Mouse (Mus musculus): ENCODE results near the gene Ffar2.

The Ffar2 gene

DNA sequence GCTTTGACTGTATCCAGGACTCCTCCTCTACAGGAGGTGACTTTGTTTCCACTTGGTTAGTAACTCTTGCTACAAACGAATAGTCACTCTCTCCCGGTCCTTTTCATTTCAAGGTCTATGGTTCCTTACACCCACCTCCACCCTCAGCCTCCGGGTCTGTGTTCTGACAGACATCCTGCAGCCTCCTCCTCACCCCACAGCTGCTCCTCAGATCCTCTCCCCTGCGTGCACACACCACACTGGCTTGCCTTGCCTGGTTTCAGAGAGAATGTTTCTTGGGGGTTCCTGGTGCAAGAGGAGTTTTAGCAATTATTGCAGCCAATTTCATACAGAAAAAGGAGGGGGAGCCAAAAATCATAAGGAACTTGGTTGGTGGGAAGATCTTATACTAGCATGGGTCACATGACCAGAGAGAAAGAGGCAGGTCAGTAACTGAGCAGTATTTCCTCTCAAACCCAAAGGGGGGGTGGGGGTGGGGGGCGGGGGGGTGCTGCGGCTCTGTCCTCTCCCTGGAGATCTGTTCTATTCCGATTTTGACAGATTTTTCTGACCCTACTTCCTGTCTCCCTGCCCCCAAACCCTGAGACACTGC is 2.6 kb downstream of the Ffar2 start:
- no peak for DNase-seq

DNA sequence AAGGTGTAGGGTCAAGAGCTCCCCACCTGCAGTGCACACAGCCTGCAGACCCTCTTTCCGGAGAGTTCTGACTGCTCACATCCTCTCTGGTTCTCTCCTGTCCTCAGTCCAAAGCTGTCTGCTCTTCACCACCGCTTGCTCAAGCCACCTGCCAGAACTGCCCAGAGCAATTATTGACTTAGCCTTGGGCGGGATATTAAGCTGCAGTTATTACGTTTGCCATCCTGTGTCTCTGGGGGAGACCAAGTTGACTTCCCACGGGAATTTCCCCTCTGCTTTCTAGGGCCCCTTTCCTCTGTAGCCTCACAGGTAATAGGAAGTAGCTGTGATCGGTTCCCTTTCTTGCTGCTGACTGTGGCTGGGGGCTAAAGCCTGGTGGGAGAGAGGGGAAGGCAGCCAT is 3.4 kb downstream of the Ffar2 start:
- no peak for DNase-seq

DNA sequence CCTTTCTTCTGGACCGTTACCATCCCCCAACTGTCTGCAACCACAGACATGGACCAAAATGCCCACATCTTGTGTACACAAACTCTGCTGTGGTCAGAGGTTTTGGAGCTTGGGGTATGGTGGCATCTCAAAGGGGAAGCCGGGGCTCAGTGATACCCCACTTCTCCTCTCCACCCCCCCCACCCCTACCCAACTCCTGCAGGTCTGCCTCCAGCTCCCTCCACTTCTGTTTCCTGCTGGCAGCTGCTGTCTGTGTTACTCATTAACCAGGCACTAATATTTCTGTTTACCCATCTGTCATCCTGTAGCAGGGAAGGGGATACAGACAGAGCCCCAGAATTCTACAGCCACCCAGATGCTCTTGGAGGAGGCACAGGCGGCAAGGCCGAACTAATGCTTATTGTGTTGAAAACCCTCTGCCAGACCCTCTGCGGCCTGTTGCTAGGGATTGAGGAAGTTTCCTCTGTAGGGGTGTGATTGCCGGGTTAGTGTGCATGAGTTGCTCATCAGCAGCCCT is 11.2 kb downstream of the Ffar2 start:
- DNase-seq: no peak

DNA sequence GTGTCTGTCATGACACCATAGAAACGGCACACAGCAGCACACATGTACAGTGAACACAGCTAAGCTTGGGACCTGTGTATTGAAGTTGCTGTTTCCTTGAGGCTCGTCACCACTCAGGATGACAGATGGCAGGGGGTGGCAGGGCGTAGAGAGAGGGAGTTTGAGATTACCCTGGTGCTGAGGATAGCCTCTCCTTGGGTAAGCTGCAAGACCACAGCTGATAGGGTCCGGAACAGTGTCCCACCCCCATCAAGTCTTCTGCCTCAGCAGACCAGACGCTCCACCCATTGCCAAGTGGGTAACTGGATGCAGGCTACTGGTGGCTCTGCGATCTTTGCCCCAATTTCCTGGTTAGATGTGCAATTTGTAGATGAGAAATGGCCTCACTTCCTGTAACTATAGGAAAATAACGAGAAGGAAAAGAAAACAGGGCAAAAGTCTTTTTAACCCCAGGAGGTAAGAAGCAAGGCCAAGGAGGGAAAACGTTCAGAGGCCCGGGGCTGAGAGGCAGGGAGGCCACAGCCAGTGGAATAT is 11.8 kb downstream of the Ffar2 start:
- no peak for DNase-seq

DNA sequence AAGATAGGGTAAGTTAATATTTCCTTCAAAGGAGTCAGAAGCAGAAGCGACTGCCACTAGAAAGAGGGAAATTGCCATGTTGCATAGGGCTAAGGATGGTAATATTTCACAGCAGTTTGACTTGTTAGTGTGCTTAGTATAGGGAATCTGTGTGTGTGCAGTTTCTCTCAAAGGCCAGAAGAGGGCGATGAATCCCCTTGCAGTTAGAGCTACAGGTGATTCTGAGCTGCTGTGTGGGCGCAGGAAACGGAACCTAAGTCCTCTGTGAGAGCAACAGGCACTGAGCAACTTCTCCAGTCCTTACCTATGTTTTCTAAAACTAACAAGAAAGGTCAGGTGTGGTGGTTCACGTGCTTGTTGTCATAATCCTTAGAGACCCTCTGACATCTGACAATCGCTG is 13.3 kb downstream of the Ffar2 start:
- no peak for DNase-seq

DNA sequence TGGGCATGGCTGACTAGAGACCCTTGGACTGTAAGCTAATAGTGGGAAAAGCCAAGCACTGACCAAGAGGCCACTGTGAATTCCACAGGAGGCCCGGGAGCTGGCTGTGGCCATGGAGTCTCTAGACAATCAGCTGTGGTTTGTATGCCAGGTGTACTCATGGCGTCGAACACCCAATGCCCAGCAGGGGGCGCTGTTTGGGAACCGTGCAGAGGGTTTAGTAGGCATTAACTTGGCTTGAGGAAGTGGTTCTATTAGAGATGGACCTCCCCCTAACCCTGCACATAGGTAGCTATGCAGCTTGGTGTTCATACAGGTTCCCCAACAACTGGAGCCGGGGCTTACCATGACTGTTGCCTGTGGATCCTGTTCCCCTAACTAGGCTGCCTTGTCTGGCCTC is 17.7 kb downstream of the Ffar2 start:
- DNase-seq: no peak

DNA sequence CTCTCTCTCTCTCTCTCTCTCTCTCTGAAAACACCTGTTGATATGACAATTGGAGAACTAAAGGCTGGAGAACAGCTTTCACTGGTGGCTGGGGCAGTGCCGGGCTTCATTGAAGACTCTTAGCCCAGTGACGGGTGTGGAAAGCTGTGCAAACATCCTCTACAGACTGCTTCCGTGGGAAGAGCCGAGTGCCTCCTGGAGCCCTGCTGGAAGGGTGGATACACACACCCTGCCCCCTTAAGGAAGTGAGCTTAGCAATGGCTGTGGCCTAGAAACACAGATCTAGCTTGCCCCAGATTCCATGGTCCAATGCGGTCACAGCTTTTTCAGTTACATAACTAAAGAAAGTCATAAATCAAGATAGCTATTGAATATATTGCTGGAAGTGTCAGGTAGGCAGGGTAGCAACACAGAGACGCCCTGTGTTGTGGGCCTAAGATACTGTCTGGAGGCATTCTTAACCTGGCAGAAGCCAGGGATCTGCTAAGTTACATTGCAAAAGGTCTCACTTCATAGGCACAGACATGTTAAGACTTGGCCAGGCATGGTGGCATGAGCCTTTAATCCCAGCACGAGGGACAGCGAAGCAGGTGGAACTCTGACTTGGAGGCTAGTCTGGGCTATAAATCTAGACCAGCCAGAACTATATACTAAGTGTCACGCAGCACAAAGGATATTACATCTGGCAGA is 19.4 kb downstream of the Ffar2 start:
- no peak for DNase-seq

DNA sequence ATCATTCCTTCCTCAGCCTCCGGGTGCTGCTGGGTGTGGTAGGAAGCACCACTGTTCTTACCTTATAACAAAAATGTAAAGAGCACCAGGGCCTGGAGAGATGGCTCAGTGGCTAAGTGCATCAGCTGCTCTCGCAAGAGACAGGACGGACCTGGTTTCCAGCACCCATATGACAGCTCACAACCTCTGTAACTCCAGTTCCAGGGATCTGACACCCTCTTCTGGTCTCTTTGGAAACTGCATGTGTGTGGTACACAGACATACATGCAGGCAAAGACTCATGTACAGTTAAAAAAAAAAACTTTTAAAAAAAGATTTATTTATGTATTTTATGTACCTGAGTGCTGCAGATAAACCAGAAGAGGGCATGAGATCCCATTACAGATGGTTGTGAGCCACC is 20.3 kb downstream of the Ffar2 start:
- no peak for DNase-seq

DNA sequence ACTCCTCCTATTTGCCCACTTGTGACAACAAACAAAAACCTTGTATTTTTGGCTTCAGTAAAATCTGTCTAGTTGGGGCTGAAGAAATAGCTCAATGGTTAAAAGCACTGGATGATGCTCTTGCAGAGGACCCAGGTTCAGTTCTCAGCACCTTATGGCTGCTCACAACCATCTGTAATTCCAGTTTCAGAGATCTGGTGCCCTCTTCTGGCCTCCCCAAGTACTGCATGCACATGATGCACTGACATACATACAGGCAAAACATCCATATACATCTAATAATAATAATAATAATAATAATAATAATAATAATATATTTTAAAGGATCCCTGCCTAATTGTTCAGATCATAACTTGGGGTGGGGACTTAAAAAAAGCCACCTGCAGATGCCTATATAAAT is 22.9 kb downstream of the Ffar2 start:
- no peak for DNase-seq

DNA sequence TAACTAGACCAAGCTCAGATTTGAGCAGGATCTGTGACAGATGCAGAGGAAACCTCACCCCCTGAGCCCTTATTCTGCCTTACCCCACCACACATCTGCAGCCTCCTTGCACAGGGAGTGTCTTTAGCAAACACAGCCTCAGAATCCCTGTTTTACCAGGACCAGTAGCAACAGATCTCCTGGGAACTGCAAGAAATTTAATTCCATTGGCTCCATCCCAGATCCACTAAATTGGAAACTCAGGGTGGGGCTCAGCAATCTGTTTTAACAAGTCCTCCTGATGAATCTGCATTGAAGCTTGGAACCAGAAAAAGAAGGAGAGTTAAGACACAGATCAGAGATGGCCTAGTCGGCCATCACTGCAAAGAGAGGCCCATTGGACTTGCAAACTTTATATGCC is 26.8 kb downstream of the Ffar2 start:
- DNase-seq: no peak

DNA sequence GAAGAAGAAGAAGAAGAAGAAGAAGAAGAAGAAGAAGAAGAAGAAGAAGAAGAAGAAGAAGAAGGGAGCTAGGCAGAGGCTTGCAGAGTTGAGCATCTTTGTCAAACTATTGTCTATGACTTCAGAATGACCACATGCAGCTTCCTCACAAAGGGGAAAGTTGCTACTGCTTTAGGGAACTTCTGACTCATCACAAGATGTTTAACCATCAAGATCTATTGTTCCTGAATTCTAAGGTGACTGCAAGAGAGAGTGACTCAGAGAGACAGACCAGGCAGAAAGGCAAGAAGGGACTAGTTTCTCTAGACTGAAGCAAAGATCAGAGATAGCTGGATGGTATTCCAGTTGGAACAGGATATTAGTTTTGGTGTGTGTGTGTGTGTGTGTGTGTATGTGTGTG is 28.7 kb downstream of the Ffar2 start:
- DNase-seq: no peak

DNA sequence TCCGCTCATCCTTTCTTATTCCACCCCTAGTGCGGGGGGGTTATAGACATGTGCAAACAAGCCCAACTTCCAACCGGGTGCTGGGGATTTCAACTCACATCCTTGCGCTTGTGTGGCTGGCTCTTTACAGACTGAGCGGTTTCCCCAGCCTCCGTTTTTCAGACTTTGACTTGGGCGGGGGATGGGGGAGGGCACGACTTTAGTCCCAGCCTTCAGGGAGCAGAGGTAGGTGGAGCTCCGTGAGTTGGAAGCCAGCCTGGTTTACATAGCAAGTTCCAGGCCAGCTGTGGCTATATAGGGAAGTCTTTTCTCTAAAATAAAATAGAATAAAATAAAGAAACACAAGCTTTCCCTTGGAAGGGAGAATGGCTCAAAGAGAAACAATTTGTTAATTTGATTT is 31.7 kb downstream of the Ffar2 start:
- no peak for DNase-seq

DNA sequence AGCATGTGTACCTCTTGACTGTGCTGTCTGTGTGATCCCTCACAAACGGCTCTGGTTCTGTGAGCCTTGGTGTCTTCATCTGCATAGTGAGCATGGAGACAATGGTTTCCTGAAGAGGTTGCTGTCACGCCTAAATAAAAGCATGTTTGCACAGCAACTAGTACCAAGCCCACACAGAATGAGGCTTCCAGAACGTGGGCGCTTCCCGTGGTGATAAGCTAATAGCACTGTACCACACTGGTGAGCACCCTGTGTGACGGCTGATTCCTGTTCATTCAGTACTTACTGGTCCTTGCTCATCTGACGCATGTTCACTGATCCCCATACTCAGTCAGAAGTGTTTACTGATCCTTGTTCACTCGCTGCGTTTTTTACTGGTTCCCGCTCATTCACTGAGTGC is 33.4 kb downstream of the Ffar2 start:
- DNase-seq: no peak

DNA sequence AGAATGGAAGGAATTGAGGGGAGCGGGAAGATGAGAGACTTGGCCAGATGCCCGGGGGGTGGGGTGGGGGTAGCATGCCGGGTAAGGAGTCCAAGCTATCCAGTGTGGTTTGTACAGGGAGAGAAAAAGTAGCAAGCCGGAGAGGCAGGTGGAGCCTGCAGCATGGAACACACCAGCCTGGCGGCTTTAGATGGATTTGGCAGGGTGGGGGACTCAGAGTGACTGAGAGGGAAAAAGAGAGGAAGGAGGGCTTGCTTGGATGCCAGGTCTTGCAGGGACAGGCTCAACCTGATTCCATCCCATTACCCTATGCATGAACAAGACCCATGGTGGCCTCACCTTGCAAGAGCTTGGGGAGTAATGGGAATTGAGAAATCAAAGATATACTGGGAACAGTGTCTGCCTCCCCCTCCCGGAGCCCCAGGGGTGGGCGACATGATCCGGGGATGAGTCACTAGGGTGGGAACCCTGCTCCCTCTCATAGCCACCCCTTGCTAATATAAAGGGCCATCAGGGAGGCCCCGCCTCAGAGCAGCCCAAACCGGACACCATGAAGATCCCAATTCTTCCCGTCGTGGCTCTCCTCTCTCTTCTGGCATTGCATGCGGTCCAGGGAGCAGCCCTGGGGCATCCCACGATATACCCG is 36.1 kb downstream of the Ffar2 start, which contains the start of gene Krtdap:
Gene Krtdap (plus strand): TSS at position 520 of the 646 bp plus-strand sequence.
- DNase-seq: no peak

DNA sequence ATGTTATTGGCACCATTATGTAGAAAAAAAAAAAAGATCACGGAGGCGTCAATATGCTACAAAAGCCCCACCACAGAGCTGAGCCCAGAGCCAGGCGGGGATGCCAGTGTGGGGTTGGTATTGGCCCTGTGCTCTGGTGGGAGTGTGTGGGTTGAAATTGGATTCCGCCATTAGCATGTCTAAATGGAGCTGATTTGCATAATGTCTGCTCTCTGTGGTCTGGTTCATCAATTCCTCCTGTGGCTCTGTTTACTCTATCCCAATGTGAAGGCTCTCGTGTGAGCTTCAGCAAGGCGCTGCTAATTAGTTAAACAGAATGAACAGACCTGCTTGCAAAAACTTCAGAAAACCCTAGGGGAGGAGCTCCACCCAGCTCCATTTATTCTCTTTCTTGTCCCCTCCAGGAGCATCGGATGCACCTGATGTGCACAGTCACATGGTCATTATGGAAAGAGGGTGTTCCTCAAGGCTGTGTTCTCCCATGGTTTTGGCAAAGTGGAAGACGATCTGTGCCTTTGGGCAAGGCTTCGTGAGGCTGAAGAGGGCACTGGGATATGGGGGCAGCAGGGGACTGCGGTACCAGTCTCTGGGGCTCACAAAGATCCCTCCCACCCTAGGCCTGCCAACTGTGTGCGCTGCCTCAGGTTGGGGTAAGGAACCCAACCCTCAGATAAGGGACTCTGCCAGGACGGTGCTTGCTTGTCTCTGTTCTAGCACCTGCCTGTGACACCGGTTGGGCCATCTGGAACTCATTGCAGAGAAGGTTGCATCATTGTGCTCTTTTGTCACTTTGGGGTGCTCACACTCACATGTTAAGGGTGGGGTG is 37.6 kb downstream of the Ffar2 start:
- no peak for DNase-seq

DNA sequence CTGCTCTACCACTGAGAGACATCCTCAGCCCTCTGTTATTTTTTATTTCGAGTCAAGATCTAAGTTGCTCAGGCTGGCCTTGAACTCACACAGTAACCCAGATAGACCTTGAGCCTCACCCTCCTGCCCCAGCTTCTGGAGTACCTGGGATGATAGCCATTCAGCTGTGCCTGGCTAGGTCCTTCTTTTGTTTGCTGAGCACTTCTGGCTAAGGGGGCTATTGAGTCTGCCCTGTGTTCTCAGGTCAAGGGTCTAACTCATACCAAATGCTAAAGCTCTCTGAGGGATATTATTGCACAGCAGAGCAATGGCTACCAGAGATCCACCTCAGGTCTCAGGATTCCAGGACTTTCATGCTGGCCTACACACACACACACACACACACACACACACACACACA is 38.4 kb downstream of the Ffar2 start:
- DNase-seq: no peak

DNA sequence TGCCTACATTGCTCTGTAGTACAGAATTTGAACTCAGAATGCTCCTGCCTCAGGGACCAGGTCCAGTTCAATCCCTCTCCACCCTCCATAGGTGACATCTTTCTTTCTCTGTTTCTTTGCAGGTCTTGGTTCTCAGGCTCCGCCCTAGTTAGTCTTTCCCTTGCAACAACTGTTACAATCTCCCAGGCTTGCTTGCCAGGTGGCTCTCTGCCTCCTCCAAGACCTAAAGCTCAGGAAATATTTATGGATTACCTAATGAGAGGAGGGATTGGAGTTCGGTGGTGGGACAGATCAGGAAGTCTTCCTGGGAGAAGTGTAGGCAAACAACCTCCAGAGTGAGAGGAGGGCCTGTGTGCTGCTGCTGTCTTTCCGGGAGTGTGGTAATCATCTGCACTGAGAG is 40.9 kb downstream of the Ffar2 start:
- DNase-seq: no peak

DNA sequence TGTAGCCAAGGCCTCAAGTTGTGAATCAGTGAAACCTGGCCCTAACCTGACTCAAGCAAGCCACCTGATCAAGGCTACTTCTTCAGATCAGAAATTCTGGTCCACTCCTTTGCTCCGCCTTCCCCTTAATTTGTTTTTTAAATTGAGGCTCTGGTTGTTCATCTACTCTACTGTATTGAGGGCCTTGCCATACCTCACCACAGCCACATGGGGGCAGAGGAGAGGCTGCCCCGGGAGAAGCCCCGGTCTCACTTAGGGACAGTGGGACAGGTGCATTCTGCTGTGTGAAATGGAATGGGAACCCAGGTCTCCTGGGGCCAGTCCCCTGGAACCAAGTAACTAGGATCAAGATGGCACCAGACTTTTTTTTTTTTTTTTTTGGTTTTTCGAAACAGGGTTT is 41.8 kb downstream of the Ffar2 start:
- DNase-seq: no peak

DNA sequence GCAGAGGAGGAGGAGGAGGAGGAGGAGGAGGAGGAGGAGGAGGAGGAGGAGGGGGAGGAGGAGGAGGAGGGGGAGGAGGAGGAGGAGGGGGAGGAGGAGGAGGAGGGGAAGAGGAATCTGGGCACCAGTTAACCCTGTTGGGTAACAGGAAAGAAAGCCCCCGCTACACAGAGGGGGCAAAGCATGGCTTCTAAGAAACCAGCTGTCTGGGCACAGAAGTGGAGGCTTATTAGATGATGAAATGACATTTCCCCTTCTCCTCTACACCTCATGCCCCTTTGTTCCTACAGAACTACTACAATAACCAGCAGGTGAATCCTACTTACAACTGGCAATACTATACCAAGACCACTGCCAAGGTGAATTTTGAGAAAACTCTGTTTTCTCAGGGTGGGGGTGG is 45.7 kb downstream of the Ffar2 start:
- DNase-seq: no peak

DNA sequence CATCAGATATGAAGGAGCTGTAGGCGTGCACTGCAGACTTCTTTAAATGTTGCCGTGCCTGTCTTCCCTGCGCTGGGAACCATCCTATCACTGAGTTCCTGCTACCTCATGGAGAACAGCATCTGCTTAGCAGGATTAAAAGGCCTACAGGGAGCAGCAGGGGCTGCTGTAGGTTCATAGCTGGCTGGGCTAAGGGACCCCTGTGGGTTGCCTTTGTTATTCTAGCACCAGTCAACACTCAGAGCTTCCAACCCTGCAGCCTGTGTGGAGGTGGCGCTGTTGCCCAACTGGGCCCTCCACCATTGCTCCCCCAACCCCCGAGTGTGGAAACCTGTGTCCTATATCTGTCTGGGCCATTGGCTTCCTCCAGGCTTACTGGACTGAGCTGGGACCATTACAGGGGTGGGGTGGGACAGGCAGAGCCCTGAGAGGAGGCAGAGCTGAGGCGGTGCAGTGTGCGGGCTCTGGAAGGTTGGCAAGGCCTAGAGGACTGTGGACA is 46.4 kb downstream of the Ffar2 start:
- no peak for DNase-seq

DNA sequence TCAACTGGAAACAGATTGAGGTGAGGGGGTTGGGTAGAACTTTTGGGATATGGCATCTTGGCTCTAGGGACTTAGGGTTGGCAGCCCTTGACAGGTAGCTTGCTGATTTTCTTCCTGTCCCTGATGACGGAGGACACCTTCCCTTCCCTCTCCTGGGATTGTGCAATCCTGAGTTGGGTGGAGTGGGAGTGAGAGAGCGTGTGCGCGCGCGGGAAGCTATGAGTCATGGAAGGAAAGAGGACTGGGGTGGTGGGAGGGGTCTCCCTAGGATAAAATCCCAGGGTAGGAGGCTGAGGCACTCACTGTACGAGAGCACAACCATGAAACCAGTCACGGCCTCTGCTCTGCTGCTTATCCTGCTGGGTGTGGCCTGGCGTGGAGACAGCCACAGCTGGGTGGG is 47.5 kb downstream of the Ffar2 start:
- DNase-seq: peak; percentile 13

DNA sequence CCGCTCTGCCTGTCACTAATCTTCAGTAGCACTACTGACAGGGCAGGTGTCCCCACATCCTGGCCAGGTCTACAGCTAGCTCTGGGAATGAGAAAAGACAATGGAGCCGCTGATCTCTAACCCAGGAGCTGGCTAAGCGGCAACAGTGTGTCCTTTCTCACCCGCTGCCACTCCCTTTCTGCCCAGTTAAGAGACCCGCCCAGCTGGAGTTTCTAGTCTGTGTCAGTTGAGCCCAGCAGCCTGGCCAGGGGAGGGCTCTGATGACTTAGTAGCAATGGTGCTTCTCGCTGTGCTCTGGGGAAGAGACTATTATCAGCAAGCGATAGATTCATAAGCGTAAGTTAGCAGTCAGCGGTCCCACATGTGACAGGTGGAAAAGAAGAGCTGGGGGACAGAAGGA is 54.3 kb downstream of the Ffar2 start:
- no peak for DNase-seq

Data from right cerebral cortex, postnatal 14 days (tissue).